Mouse (Mus musculus): ENCODE data around the gene Oscp1. TPM values are rescaled to one million over a fixed set of nuclear protein-coding genes. Genes with fewer than 3 reads are reported as not detected.

Gene Oscp1
- polyA plus RNA-seq (2012; rRNA removed) (5.3 and 5.8 TPM in 2 replicates), polyA plus RNA-seq (2014; fragmentation: Nextera tagmentation; extraction: Ambion mirVana) (13.2 and 13.8 TPM in 2 replicates)

- DNase-seq (ENCODE audit: low spot score): peak; percentile 97
- under 1% methylated on average over 57 of the region's 57 CpGs for WGBS
- no peak for TF ChIP-seq POLR2A (IDR thresholded peaks at IDR 0.05; ENCODE audit: borderline replicate concordance, extremely low read depth, insufficient read depth, insufficient read length)
- no peaks in the 10 kb centered on the region for H3K27me3 ChIP-seq (ENCODE audit: control insufficient read depth, insufficient read depth, low read length)
- peak within 1 kb of the TSS; percentile 63 for H3K9ac ChIP-seq (ENCODE audit: low read depth, low read length, severe bottlenecking)
- peak within 1 kb of the TSS; percentile 75 for H3K4me2 ChIP-seq (replicated peaks; ENCODE audit: low read depth, low read length, severe bottlenecking)
- peak; percentile 98 for ATAC-seq (ENCODE audit: low FRiP score, low read depth)
- no peaks in the 10 kb centered on the region for H3K9me3 ChIP-seq (ENCODE audit: control insufficient read depth, low read length)
- peaks cover 24% of the 10 kb centered on the region for H3K36me3 ChIP-seq (ENCODE audit: control insufficient read depth, insufficient read depth, low read length)
- 0 out of 2 replicates have a peak within 1 kb of the TSS, but pooled peaks have one; percentile 28 for H3K27ac ChIP-seq (replicated peaks; ENCODE audit: low read depth, low read length)
- H3K4me3 ChIP-seq (replicated peaks; ENCODE audit: low read length): peak within 1 kb of the TSS; percentile 62
- H3K4me1 ChIP-seq (ENCODE audit: control insufficient read depth, insufficient read depth, low read length): peaks cover 13% of the 10 kb centered on the region; the same call in 1 of the 2 replicates
These were observed at the start of gene Oscp1 for GRCm38 (mm10) chr4:126058134-126058996. TSS of gene Oscp1 (plus strand) at chr4:126058565.

GRCm38 (mm10) chr4:126017676-126018332 lies 40.6 kb upstream of the Oscp1 start:
- 82% methylated on average over 7 of the region's 7 CpGs for WGBS
- no peak overlapping the region for H3K9ac ChIP-seq (ENCODE audit: low read depth, low read length, severe bottlenecking)
- H3K27me3 ChIP-seq (ENCODE audit: control insufficient read depth, insufficient read depth, low read length): no peaks in the 10 kb centered on the region
- no peaks in the 10 kb centered on the region for H3K4me1 ChIP-seq (ENCODE audit: control insufficient read depth, insufficient read depth, low read length)
- no peak for TF ChIP-seq POLR2A (IDR thresholded peaks at IDR 0.05; ENCODE audit: borderline replicate concordance, extremely low read depth, insufficient read depth, insufficient read length)
- no peak overlapping the region for H3K27ac ChIP-seq (replicated peaks; ENCODE audit: low read depth, low read length)
- DNase-seq (ENCODE audit: low spot score) (no peak), ATAC-seq (ENCODE audit: low FRiP score, low read depth) (no peak)
- no peak overlapping the region for H3K4me2 ChIP-seq (replicated peaks; ENCODE audit: low read depth, low read length, severe bottlenecking)
- no peaks in the 10 kb centered on the region for H3K36me3 ChIP-seq (ENCODE audit: control insufficient read depth, insufficient read depth, low read length)
- no peaks in the 10 kb centered on the region for H3K9me3 ChIP-seq (ENCODE audit: control insufficient read depth, low read length)
- H3K4me3 ChIP-seq (replicated peaks; ENCODE audit: low read length): no peak overlapping the region

- Histone ChIP-seq H3K36me3 (ENCODE audit: control insufficient read depth, insufficient read depth, low read length) (no peaks in the 10 kb centered on the region), H3K4me1 (ENCODE audit: control insufficient read depth, insufficient read depth, low read length) (no peaks in the 10 kb centered on the region), H3K27ac (replicated peaks; ENCODE audit: low read depth, low read length) (no peak overlapping the region), H3K4me2 (replicated peaks; ENCODE audit: low read depth, low read length, severe bottlenecking) (no peak overlapping the region), H3K9ac (ENCODE audit: low read depth, low read length, severe bottlenecking) (no peak overlapping the region), H3K9me3 (ENCODE audit: control insufficient read depth, low read length) (no peaks in the 10 kb centered on the region), H3K27me3 (ENCODE audit: control insufficient read depth, insufficient read depth, low read length) (no peaks in the 10 kb centered on the region), H3K4me3 (replicated peaks; ENCODE audit: low read length) (no peak overlapping the region)
- no peak for TF ChIP-seq POLR2A (IDR thresholded peaks at IDR 0.05; ENCODE audit: borderline replicate concordance, extremely low read depth, insufficient read depth, insufficient read length)
- ATAC-seq (ENCODE audit: low FRiP score, low read depth) (no peak), DNase-seq (ENCODE audit: low spot score) (no peak)
- WGBS: 76% methylated on average over 11 of the region's 11 CpGs
These were observed 39.3 kb upstream of the Oscp1 start for GRCm38 (mm10) chr4:126018966-126019538.

DNA sequence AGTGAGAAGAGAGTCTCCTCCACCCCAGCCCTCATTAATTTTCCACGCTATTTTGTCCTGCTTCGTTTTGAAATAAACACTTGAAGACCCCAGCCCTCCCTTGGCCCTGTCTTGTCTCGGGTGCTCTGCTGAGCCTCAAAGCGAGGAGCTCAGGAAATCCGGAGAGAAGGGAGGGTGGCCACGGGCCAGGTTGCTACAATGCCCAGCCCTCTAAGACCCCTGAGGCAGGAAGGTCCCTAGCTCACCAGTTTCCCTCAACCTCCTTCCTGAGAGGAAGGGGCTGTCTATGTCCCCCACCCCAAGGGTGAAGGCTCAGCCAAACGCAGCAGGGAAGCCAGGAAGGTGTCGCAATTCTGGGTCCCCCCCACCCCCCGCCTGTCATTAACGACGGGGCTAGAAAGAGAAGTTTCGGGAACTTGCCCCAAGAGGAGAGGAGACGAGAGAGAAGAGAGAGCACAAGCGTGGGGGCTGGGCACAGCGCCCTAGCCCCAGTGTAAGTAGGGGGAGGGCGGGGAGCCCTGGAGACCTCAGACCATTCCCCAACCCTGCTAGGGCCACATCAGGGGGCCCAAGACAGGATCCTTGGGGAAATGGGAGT lies 34.0 kb upstream of the Oscp1 start, which contains the start of gene Csf3r:
Gene Csf3r (plus strand): TSS at position 248 of the 598 bp plus-strand sequence.
- Histone ChIP-seq H3K27me3 (ENCODE audit: control insufficient read depth, insufficient read depth, low read length) (no peaks in the 10 kb centered on the region), H3K9ac (ENCODE audit: low read depth, low read length, severe bottlenecking) (no peak within 1 kb of the TSS), H3K27ac (replicated peaks; ENCODE audit: low read depth, low read length) (no peak within 1 kb of the TSS), H3K36me3 (ENCODE audit: control insufficient read depth, insufficient read depth, low read length) (no peaks in the 10 kb centered on the region), H3K4me1 (ENCODE audit: control insufficient read depth, insufficient read depth, low read length) (no peaks in the 10 kb centered on the region), H3K4me3 (replicated peaks; ENCODE audit: low read length) (no peak within 1 kb of the TSS), H3K9me3 (ENCODE audit: control insufficient read depth, low read length) (no peaks in the 10 kb centered on the region), H3K4me2 (replicated peaks; ENCODE audit: low read depth, low read length, severe bottlenecking) (no peak within 1 kb of the TSS)
- ATAC-seq (ENCODE audit: low FRiP score, low read depth) (no peak), DNase-seq (ENCODE audit: low spot score) (no peak)
- 47% methylated on average over 16 of the region's 16 CpGs for WGBS
- no peak for TF ChIP-seq POLR2A (IDR thresholded peaks at IDR 0.05; ENCODE audit: borderline replicate concordance, extremely low read depth, insufficient read depth, insufficient read length)

DNA sequence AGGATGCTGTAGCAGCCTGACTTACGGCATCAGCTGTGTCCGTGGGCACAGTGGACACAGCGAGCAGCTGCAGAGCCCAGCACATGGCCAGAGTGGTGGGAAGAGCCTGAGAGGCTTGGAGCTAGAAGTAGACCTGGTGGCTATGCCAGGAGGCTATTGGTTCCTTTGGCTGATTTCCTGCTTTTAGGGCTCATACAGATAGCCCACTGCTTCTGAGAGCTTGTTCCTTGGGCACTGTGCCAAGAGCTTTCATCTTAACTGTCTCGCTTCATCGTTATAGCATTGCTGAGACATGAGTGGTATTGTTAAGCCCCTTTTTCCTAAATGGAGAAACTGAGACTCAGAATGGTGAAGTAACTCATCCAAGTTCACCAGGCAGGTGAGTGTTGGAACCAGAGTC lies 32.6 kb upstream of the Oscp1 start:
- no peak for TF ChIP-seq POLR2A (IDR thresholded peaks at IDR 0.05; ENCODE audit: borderline replicate concordance, extremely low read depth, insufficient read depth, insufficient read length)
- no peaks in the 10 kb centered on the region for H3K36me3 ChIP-seq (ENCODE audit: control insufficient read depth, insufficient read depth, low read length)
- no peak overlapping the region for H3K9ac ChIP-seq (ENCODE audit: low read depth, low read length, severe bottlenecking)
- no peak overlapping the region for H3K27ac ChIP-seq (replicated peaks; ENCODE audit: low read depth, low read length)
- H3K4me1 ChIP-seq (ENCODE audit: control insufficient read depth, insufficient read depth, low read length): no peaks in the 10 kb centered on the region
- H3K4me2 ChIP-seq (replicated peaks; ENCODE audit: low read depth, low read length, severe bottlenecking): no peak overlapping the region
- DNase-seq (ENCODE audit: low spot score) (no peak), ATAC-seq (ENCODE audit: low FRiP score, low read depth) (no peak)
- no peaks in the 10 kb centered on the region for H3K27me3 ChIP-seq (ENCODE audit: control insufficient read depth, insufficient read depth, low read length)
- H3K4me3 ChIP-seq (replicated peaks; ENCODE audit: low read length): no peak overlapping the region
- no peaks in the 10 kb centered on the region for H3K9me3 ChIP-seq (ENCODE audit: control insufficient read depth, low read length)
- WGBS: 87% methylated on average over 5 of the region's 5 CpGs

All from limb, embryonic 14.5 days (tissue).